Mouse (Mus musculus): Measurements from ENCODE around the gene Fgfbp3.
"Not testable (repeated sequence)": the region's sequence is repeated elsewhere in the genome, so short reads cannot be mapped to it uniquely, and the experiment has no call there.

Gene Fgfbp3

DNA sequence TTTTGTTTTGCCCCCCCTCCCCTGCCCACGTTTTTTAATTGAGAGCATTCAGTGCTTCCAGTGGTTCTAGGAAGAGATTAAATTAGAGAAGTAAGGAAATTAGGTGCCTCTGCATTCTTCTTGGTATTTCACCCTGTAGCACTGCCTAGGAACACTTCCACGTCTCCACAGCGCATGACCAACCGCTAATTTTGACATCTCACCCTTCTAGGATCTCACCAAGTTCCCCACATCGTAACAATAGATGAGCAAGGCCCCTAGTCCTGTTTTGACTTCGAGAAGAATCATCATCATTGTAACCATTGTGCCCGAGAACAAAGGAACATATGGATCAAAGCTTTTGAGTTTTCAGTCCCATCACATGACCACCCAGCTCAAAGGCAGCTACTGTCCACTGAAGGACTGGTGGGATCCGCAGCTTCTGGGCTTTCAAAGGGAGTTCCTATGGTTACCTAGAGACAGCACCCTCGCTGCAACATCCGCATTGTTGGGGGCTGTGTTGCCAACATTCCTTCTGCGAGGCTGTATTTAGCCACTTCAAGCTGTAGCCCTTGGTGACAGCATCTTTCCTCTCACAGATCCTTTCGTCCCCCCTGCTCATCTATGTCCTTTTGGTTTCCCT lies 8.9 kb downstream of the Fgfbp3 start:
- DNase-seq (ENCODE audit: low spot score in 2 of 2) = peak; percentile 43 to 77

- DNase-seq (ENCODE audit: low spot score in 2 of 2) = peak in 1 of 2 experiments; percentile 39
Observed at GRCm38 (mm10) chr19:36909676-36910292, 9.6 kb downstream of the Fgfbp3 start.

DNA sequence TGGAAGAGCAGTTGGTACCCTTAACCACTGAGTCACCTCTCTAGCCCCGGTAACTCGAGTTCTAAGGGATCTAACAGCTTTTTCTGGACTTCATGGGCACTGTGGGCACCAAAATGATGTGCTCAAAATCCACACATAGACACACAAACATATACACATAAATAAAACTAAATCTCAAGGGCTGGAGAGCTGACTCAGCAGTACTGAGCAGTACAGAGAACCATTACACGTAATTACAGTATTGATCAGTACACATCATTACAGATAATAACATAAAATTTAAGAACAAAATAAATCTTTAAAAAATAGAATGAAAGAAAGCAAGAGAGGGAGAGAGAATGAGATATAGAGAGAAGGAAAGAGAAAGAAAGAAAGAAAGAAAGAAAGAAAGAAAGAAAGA lies 10.3 kb downstream of the Fgfbp3 start:
- DNase-seq (ENCODE audit: low spot score in 2 of 2) = no peak

DNA sequence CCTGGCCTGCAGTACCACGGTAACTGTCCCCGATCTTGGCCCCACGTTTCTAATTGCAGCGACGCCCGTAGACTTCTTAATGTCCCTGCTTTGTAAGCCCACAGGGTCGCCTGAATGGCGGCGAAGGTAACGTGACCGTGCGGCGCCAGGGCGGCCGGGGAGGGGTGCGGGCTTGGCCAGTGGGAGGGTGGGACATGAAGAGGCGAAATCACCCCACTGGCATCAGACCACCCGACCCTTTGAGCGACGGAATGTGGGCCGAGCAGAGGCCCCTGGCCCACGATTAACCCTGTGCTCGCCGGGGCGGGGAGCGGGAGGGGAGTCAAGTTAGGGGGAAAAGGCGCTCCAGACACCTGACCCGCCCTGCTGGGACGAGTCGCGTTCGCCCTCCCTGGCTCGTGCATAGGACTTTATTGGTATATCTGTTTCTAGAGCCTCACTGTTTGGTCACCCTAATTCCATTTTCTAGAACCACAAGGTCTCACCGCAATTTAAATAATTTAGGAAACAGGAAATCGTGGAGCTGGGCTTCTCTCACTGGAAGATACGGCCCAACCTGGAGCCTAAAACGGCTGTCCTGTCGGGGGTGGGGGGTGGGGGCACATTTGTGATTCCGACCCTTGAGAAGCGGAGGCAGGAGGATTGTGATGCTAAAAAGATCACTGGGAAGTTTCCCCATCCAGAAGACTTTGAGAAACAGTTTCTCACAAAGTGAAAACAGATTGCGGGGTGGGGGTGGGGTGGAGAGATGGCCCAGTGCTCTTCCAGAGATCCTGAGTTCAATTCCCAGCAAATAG lies 15.0 kb downstream of the Fgfbp3 start:
- DNase-seq (ENCODE audit: low spot score in 2 of 2) = peak in 1 of 2 experiments; percentile 64

DNA sequence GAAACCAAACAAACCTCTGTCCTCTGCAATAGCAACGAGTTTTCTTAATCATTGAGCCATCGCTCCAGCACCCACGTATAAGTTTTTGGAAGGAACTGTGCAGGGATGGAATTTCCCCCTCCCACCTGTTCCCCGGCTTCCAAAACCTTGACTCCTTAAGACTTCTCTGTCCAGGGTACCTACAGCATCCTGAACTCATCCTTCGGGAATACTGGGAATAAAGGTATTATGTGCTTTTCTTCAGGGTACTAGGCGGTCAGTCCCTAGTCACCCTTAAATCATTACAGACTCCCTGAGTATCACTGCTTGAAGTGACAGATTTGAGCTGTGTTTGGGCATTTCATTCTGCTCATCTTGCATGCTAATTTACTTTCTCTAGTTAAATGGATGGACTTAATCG lies 16.0 kb downstream of the Fgfbp3 start:
- no peak for DNase-seq (ENCODE audit: low spot score in 2 of 2)

DNA sequence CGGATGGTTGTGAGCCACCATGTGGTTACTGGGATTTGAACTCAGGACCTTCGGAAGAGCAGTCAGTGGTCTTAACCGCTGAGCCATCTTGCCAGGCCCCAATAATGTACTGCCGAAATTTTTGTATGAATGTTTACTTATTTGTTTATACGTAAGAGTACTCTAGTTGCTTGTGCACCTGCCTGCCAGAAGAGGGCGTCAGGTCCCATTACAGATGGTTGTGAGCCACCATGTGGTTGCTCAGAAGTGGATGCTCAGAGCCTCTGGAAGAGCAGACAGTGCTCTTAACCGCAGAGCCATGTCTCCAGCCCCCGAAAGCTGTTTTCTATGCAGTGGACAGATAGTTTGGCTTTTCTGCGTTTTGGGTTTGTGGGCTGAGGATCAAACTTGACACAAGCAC lies 21.6 kb downstream of the Fgfbp3 start:
- no peak for DNase-seq (ENCODE audit: low spot score in 2 of 2)

- DNase-seq (ENCODE audit: low spot score in 2 of 2) = no peak
Observed at GRCm38 (mm10) chr19:36896791-36897569, 22.4 kb downstream of the Fgfbp3 start.

DNA sequence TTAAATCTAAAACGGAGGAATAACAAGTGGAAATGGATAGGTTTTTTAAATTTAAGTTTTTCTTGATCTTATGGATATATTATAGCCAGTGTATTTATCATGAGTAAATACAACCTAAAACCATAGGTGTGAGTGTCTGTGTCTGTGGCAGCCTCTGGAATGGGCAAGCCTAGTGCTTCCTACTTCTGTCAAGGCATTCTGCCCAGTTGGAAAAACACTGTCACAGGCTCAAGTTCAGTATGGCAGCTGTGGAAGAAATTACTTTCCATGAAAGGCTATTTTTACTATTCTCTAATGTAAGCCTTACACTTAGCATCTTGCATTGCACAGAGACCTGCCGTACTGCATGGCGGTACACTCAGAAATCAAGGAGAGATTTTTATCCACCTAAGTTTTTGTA lies 27.7 kb downstream of the Fgfbp3 start:
- DNase-seq (ENCODE audit: low spot score in 2 of 2) = no peak

GRCm38 (mm10) chr19:36887706-36888105 lies 31.7 kb downstream of the Fgfbp3 start:
- DNase-seq (ENCODE audit: low spot score in 2 of 2) = no peak

- DNase-seq (ENCODE audit: low spot score in 2 of 2) = no peak
Observed at GRCm38 (mm10) chr19:36886316-36886715, 33.1 kb downstream of the Fgfbp3 start.

- no peak for DNase-seq (ENCODE audit: low spot score in 2 of 2)
Observed at GRCm38 (mm10) chr19:36883119-36883518, 36.3 kb downstream of the Fgfbp3 start.

DNA sequence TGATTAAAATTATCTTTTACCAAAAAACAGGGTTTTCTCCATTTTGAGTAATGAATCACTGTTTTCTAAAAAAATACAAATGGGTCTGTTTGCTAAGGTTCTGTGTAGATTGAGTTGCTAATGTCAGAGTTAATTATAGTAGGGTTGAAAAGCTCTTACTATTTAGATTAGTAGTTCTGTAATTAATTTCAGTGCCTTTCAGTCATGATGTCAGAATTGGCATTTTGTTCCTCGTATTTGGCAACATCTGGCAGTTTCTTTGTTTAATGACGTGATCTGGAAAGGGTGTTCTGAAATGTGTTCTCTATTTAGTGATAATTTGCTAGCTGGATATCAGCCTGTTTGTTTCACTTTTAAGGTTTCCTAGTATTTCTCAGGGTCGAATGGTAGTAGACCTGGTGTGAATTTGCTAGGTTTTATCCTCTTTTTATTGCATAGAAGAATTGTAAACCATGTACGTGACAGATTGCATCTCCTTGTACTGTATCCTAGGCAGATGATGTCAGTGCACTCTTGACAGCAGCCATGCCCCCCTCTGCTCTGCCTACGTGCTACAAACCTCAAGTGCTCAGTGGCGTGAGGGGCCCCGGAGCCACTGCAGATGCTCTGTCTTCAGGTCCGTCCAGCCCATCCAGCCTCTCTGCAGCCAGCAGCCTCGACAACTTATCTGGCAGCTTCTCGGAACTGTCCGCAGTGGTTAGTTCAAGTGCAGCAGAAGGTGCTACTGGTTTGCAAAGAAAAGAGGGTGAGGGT lies 40.5 kb downstream of the Fgfbp3 start:
- no peak for DNase-seq (ENCODE audit: low spot score in 2 of 2)

DNA sequence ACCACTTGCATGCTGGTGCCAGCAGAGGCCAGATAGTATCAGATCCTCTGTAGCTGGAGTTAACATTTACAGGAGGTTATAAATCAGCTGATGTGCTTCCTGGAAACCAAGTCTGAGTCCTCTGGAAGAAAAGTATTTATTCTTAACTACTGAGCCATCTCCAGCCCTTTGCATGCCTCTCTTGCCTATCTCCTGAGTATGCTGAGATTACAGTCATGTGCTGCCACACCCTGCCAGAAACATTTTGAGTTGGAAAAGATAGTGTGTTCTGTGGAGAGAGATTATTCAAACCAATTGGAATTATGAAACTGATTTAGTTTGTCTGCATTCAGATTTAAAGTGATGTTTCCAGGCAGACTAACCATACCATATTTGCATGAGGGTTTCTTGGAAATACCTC lies 42.1 kb downstream of the Fgfbp3 start:
- DNase-seq (ENCODE audit: low spot score in 2 of 2) = no peak

GRCm38 (mm10) chr19:36874651-36875050 lies 44.8 kb downstream of the Fgfbp3 start:
- no peak for DNase-seq (ENCODE audit: low spot score in 2 of 2)

DNA sequence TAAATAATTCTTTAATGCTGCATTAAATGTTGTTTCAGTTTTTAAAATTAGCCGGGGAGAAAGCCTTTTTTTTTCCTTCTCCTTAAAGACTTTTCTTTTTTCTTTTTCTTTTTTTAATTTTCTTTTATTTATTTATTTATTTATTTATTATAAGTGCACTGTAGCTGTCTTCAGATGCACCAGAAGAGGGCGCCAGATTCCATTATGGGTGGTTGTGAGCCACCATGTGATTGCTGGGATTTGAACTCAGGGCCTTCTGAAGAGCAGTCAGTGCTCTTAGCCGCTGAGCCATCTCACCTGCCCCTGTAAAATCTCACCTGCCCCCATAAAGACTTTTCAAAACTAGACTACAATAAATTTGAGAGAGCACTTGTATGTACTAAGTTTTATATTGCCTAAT lies 50.7 kb downstream of the Fgfbp3 start:
- DNase-seq (ENCODE audit: low spot score in 2 of 2) = not testable (repeated sequence)
